Mouse (Mus musculus) bone marrow macrophage, adult 2 months (primary cell): ENCODE data around the gene Dlgap1.

Source experiments
- CTCF ChIP-seq: IDR thresholded peaks from 2 replicates; pipeline ENCODE4 v1.5.1; 2012; ENCODE audit warnings: low read depth, mild to moderate bottlenecking, low read length, moderate library complexity
- POLR2A ChIP-seq: IDR thresholded peaks from 2 replicates; pipeline ENCODE4 v1.6.1; 2012; ENCODE audit warnings: mild to moderate bottlenecking, low read depth, low read length, borderline replicate concordance

DNA sequence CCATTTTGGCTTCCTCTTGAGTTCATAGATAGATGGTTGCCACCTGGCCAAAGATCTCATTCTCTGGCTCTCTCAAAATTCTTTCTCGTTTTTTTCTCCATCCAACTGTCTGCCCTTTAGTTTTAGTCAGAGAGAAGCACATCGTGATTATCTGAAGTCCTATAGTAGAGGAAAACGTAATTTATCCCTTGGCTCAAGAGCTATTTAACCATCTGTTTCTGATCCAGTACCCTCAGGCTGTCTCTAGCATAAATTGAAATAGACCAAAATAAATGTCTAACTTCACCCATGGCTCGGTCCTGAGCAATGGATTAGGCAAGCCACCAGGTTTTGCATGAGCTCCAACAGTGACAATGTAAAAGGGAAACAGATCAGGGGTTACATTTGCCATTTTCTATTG is 287.5 kb downstream of the Dlgap1 start:
- TF ChIP-seq POLR2A, result no peak
- TF ChIP-seq CTCF, result no peak
